Mouse (Mus musculus): ENCODE measurements around the gene Angptl8.
"Not testable (repeated sequence)": the region's sequence is repeated elsewhere in the genome, so short reads cannot be mapped to it uniquely, and the experiment has no call there.

The Angptl8 gene

DNA sequence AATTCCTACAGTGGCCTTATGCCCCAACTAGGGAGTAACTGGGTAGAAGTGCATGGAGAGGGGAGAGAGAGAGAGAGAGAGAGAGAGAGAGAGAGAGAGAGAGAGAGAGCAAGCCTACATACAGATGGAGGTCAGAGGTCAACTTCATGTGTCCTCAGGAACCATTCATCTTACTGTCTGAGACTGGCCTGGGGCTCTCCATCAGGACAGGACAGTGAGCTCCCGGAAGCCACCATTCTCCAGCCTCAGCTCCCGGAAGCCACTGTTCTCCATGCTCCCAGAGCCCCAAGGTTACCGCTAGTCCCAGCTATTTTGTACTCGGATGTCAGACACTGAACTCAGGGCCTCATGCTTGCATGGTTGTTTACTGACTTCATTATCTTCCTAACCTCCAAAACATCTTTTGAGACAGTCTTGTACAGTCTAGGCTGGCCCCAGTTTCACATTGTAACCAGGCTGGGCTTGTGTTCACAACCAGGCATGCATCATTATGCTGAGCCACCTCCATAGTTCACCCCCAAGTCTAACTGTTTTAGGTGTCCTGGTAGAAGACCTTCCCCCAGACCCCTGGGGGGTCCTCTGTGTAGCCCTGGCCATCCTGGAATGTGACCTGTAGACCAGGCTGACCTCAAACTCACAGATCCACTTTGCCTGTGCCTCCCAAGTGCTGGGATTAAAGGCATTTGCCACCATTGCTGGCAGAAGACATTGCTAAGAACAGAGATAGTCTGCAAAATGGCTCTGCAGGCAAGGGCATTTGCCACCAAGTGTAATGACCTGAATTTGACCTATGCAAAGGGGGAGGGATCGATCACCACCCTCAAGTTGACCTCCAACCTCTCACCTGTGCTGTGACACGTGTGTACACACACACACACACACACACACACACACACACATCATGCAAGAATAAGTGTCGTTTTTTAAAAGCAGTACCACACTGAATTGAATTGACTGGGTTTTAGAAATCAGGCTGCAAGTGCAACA lies 14.7 kb downstream of the Angptl8 start:
- in situ Hi-C loops (cut with MseI, MboI) = no loop called here

DNA sequence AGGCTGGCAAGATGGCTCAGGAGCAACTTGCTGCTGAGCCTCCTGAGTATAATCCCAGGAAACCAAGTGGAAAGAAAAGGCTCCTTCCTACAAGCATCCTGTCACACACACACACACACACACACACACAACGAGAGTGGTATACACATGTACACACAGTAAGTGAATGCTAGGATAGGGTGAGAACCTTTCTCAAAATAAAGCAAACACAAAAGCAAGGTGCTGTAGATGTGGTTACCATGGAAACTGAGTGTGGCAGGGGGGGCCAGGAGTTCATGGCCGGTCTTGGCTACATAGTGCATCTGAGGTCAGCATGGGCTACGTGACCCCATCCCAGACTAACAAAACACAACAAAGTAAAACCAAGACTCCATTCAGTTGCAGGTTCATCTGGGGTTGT lies 15.8 kb downstream of the Angptl8 start:
- in situ Hi-C loops (cut with MseI, MboI) = no loop called here

DNA sequence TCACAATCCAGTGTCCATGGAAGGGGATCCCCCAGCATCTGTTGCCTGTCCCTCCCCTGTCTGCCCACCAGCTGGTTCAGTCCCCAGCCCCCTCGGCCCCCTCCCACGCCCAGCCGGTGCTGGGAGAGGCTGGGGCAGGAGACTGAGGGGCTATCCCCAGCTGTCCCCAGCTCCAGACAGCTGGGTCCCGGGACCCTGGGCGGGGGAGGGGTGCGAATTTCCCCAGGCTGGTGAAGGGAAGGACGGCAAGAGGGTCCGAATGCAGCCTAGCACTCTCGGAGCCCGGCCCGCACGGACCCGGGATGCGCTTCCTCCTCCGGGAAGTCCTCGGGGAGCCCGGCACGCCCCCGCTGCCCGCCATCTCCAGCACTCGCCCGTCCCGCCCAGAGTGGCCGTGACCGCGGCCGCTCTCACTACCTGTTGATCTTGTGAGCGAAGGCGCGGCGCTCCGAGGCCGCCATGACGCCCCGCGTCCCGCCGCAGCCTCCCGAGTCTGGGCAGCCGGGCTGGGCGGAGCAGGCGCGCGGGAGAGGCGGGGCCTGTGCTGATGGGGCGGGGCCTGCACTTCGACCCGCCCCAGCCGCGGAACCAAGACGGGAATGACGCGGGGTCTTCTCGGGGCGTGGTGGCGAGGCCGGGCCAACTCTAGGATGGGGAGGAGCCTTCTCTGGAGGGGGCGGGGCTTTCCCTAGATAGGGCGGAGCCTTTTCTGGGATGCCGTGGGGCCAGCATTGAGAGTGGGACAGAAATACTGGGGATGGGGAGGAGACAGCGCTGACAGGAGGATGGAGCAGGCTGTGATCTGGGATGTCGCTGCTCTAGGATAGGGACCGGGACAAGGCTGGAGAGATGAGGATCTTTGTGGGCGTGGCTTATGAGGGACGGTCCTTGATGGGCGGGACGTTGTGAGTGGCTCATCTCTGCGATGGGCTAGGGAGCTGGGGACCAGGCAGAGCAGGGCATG lies 17.1 kb downstream of the Angptl8 start, which contains the start of gene Dock6:
TSS of gene Dock6 (minus strand) at position 508 of the 964 bp plus-strand sequence.
- in situ Hi-C loops (cut with MseI, MboI) = no loop called here

DNA sequence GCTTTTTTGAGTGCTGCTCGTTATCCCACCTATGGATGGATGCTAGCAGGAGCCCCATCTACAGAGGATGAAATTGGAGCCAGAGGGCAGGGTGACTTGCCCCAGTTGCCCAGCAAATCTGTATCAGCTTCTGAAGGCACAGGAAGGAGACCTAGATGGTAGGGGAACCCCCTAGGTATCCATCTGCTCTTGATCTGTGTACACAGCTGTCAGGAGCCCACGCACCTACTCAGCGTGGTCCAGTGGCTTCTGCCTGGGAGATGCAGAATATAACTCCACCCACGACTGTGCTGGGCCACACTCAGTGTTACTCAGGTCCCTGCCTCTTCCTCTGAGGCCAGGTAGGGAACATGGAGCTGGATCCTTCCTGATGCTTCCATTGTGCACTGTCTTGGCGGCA lies 18.7 kb downstream of the Angptl8 start:
- in situ Hi-C loops (cut with MseI, MboI) = no loop called here

DNA sequence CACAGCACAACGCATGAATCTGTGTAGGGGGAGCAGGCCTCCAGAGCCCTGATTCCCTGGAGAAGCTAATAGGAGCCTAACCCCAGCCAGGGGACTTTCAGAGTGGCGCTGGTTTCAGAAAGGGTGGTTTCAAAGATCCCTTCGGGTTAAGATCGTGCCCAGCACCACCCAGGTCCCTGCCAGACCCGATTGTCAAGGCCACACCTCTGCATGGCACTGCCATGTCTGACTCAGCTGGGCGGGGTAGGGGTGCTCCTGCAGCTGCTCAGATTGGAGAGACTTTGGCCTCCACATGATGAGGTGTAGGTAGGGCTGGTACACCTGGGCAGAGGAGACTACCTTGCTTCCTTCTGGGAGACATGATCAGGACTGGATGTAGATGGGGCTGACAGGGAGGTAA lies 19.6 kb downstream of the Angptl8 start:
- in situ Hi-C loops (cut with MseI, MboI) = no loop called here

DNA sequence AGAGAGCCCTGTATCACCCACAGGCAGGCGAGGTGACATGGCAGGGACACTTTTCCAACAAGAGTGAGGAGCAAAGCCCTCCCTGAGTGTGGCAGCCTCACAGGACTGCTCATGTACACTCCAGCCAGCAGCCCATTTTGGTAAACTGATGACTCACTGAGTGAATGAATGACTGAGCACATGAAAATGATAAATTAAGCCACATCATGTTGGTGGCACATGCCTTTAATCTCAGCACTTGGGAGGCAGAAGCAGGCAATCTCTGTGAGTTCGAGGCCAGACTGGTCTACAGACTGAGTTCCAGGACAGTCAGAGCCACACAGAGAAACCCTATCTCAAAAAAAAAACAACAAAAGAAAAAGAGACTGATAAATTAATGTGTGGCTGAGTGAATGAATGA lies 22.2 kb downstream of the Angptl8 start:
- in situ Hi-C loops (cut with MseI, MboI) = no loop called here

DNA sequence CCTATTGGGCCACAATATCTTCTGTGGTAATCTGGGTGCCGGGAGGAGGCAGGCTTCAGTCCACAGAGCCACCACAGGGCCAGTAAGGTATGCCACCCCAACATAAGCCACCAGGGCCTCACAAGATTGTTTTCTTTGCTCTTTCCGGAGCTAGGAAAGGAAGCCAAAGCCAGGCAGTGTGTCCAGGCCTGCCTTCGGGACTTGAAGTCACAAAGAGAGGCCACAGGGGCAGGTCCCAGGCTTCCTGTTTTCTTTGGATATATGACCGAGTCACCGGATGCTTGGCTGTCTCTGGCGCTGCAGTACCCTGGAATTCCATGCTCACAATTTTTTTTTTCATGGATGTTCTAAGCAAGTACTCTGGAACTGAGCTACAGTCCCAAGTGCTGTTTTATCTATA lies 22.8 kb downstream of the Angptl8 start:
- in situ Hi-C loops (cut with MseI, MboI) = no loop called here

DNA sequence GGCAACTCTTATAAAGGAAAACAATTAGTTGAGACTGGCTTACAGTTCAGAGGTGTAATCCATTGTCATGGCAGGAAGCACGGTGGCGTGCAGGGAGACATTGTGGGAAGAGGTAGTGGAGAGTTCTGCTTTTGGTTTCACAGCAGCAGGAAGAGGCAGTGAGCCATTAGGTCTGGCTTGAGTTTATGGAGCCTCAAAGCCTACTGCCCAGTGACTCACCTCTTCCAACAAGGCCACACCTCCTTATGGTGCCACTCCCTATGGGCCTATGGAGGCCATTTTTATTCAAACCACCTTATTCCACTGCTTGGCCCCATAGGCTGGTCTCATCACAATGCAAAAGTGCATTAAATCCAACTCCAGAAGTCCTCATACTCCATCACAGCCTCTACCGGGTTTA lies 24.3 kb downstream of the Angptl8 start:
- in situ Hi-C loops (cut with MseI, MboI) = no loop called here

DNA sequence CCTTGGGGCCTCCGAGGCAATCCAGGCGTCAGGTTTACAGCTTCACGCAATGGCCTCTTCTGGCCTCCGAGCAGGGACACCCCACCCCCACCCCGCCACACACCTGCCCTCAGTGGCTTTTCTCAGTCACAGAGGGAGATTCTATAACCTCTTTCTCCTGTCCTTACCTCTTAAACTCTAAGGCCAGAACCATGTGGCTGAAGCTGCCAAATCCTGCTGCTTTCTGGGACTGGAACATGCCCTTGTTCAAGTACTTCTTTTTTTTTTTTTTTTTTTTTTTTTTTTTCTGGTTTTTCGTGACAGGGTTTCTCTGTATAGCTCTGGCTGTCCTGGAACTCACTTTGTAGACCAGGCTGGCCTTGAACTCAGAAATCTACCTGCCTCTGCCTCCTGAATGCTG lies 25.0 kb downstream of the Angptl8 start:
- in situ Hi-C loops (cut with MseI, MboI) = not testable (repeated sequence)

DNA sequence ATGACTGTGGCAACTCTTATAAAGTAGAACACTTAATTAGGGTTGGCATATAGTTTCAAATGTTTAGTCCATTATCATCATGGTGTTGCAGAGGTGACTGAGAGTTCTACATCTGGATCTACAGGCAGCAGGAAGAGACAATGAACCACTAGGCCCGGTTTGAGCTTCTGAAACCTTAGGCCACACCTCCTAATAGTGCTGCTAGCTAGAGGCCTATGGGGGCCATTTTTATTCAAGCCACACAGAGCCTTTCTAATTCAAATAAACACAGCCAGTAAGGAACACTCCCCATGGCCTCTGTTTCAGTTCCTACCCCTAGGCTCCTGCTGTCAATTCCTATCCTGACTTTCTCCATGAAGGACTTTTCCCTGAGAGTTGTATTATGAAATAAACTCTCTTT lies 26.9 kb downstream of the Angptl8 start:
- in situ Hi-C loops (cut with MseI, MboI) = no loop called here

DNA sequence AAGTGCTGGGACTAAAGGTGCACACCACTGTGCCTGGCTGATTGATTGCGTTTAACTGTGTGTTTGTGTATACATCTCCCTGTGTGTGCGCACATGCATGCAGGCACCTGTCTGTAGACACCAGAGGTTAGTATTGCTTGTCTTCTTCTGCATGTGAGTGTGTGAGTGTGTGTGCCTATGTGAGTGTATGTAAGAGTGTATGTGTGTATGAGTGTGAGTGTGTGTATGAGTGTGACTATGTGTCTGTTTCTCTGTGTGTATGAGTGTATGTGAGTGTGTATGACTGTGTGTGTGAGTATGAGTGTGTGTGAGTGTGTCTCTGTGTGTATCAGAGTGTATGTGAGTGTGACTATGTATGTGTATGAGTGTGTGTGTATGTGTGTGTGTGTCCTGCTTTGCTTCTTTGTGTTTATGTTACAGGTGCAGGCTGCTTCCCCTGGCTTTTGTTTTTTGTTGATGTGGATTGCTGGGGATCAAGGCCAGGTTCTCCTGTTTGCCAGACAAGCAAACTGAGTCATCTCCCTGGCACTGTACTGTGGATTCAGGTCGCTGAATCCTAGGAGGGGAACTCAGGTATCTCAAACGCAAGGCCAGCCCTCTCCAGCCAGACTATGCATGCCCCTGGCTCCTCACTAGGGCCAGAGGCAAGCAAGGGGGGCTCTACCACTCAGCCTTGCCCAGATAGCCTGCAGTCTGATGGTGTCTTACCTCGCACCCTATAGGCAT lies 30.5 kb downstream of the Angptl8 start:
- in situ Hi-C loops (cut with MseI, MboI) = no loop called here

DNA sequence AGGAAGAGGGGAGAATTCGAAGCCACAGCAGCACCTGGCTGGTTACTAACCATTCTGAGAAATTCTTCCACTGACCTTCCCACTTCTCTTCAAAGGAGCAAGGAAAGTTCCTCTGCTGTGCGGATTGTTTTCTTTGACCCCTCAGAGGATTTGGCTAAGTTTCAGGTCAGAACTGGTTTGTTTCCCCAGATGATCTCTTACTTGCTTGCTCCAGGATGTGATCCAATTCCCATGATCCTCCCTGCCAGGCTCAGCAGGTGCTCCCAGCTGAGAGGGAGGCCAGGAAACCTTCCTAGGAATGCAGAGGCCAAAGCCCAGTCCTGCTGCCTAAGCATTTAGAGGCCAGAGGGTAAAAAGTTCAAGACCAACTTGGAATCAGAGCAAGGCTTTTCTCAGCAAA lies 31.3 kb downstream of the Angptl8 start:
- in situ Hi-C loops (cut with MseI, MboI) = no loop called here

DNA sequence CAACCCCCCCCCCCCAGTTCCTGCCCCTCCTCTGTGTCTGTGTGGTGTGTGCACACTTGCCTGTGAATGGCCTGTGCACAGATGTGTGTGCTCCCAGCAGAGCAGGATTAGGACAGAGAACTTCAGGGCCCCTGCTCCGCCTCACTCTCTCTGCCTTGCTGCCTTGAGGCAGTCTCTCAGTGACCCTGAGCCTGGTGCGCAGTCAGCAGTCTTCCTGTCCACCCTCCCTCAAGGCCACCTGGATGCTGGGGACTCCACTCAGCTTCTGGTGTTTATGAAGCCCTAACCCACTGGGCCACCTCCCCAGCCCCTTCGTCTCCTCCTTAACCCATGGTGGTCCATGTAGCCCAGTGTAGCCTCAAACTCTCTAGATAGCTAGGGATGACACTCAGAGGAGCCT lies 32.4 kb downstream of the Angptl8 start:
- in situ Hi-C loops (cut with MseI, MboI) = no loop called here

DNA sequence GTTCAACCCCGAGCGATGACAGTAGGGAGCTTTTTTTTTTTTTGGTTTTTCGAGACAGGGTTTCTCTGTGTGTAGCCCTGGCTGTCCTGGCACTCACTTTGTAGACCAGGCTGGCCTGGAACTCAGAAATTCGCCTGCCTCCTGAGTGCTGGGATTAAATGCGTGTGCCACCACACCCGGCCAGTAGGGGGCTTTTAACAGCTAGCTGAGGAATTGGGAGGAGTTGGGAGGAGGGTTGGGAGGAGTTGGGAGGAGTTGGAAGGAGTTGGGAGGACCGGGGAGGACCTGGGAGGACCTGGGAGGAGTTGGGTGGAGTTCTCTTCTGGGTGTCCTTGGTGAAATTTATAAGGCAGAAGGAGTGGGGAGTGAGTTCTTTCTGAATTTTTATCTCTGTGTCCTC lies 34.0 kb downstream of the Angptl8 start:
- in situ Hi-C loops (cut with MseI, MboI) = not testable (repeated sequence)

DNA sequence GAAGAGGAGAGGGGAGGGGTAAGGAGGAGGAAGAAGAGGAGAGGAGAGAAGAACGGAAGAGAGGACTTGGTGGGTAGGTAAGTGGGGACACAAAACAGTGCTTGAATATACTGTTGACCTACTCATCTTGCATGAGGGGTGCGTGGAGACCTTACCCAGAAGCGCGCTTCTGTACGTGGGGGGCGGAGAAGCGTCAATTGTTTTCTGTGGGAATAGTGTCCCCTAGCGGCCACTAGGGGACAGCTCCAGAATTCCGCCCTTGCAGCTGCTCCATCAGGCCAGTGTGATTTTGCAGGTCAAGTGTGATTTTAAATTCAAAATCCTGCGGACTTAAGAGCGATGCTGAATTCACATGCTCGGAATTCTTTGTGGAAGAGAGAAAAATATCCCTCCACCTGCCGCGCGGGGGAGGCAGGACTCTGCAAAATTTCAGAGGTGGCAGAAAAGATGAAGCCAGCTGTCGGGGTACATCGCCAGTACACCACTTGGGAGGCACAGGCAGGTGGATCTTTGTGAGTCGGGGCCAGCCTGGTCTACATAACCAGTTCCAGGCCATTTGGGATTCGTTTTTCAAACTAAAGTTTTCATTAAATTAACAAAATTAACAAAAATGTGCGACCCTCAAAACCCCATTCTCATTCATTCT lies 35.7 kb downstream of the Angptl8 start:
- in situ Hi-C loops (cut with MseI, MboI) = loop anchor here in 1 of 2 experiments (5.0 kb wide), 1 partner anchor 39 kb away; no protein-coding TSS in a partner anchor

DNA sequence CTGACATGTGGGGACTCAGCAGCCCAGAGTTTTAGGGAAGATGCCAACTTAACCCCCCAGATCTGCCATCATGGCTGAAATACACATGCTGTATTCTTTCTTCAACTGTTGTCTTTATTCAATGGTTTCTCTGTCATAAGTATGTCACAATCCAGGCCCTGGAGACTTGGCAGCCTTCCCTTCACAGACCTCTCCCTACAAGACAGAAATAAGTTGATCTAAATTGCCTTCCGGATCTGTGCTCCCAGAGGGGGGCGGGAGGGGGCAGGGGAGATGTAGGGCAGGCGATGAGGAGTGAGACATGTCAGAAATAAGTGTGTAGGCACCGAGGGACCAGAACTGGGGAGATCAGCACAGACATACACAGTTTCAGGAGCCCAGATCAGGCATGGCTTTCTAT lies 36.9 kb downstream of the Angptl8 start:
- in situ Hi-C loops (cut with MseI, MboI) = loop anchor here in 1 of 2 experiments (5.0 kb wide), 1 partner anchor 40 kb away; no protein-coding TSS in a partner anchor

DNA sequence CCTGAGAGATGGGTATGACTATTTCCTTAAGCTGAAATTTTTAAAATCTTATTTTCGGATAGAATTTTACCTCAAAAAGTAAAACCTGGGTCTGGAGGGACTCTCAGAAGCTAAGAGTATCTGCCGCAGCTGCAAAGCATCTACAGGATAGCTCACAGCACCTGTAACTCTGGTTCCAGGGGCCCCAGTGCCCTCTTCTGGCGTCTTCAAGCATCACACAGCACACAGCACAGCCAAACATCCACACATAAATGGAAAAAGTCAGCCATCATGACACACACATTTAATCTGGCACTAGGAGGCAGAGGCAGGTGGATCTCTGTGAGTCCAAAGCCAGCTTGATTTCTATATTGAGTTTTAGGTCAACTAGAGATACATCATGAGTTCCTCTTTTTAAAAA lies 41.3 kb downstream of the Angptl8 start:
- in situ Hi-C loops (cut with MseI, MboI) = no loop called here

Data from mouse trophoblast stem cell (cell line).